In the genomic region with DNA sequence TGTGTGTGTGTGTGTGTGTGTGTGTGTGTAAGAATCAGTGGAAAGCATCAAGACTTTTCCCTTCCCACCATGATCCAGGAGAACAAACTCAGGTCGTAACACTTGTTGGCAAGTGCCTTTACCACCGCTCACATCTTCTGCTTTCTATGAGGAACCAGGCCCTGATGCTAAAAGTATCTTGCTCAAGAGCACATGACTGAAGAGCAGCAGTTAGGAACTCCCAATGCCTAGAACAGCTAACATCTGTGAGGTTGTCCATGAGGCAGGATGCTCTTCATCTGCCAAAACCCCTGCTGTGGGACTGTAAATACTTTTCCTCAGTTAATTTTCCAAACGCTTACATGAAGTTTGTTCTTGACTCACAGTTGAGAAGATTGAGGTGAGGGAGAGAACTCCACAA, we compare ENCODE assay signal across 8 mouse cellular contexts. TPM values are rescaled to one million over a fixed set of nuclear protein-coding genes. Genes with fewer than 3 reads are reported as not detected.
A peak's percentile ranks its signal among the peaks of the same experiment; 100 is the strongest.
DNase-seq lines count a peak whose midpoint lies in the region; ATAC-seq lines count a peak whose summit lies in the region.

No protein-coding gene starts in this region.

- 66% methylated on average over 3 of the region's 3 CpGs for WGBS in limb, embryonic 10.5 days
- WGBS in midbrain, embryonic 13.5 days, result 73% methylated on average over 3 of the region's 3 CpGs

- no peak overlapping the region for H3K27ac ChIP-seq in limb, embryonic 10.5 days
- H3K27ac ChIP-seq in midbrain, embryonic 13.5 days, result no peak overlapping the region

- DNase-seq in layer of hippocampus, adult 9-11 months, result peak; percentile 50
- DNase-seq in layer of hippocampus, adult 9-10 months (ENCODE audit: low spot score), result no peak
- no peak for DNase-seq in limb, embryonic 10.5 days (ENCODE audit: low spot score)
- DNase-seq in right cerebral cortex, postnatal 14 days, result no peak
- DNase-seq in ovary, adult 18-20 months (ENCODE audit: low spot score), result no peak

- peak; percentile 2; the same call in 1 of the 2 replicates for ATAC-seq in erythroid progenitor cell, adult 5-6 weeks (replicated peaks; ENCODE audit: low FRiP score, poor library complexity, severe bottlenecking)
- peak; percentile 14; the same call in 1 of the 2 replicates for ATAC-seq in midbrain, embryonic 13.5 days
- no peak for ATAC-seq in inflammation-experienced regulatory T-cells, adult 6 months

- H3K4me2 ChIP-seq in midbrain, embryonic 13.5 days (replicated peaks), result peak overlapping the region; percentile 76

- H3K36me3 ChIP-seq in limb, embryonic 10.5 days, result peaks cover 5% of the 10 kb centered on the region; the same call in 1 of the 2 replicates
- no peaks in the 10 kb centered on the region for H3K36me3 ChIP-seq in midbrain, embryonic 13.5 days

- H3K9ac ChIP-seq in midbrain, embryonic 13.5 days (replicated peaks), result no peak overlapping the region

- no peaks in the 10 kb centered on the region for H3K9me3 ChIP-seq in limb, embryonic 10.5 days (replicated peaks)
- no peaks in the 10 kb centered on the region for H3K9me3 ChIP-seq in midbrain, embryonic 13.5 days

- H3K4me1 ChIP-seq in limb, embryonic 10.5 days, result peaks cover 13% of the 10 kb centered on the region; the same call in 1 of the 2 replicates
- H3K4me1 ChIP-seq in midbrain, embryonic 13.5 days (replicated peaks), result peaks cover 27% of the 10 kb centered on the region

- peak overlapping the region; percentile 85 for H3K4me3 ChIP-seq in limb, embryonic 10.5 days
- peak overlapping the region; percentile 84 for H3K4me3 ChIP-seq in midbrain, embryonic 13.5 days (replicated peaks)

- H3K27me3 ChIP-seq in limb, embryonic 10.5 days (ENCODE audit: low read depth, poor library complexity, severe bottlenecking), result no peaks in the 10 kb centered on the region
- 0 out of 2 replicates have a peak, but pooled peaks cover 2% of the 10 kb centered on the region for H3K27me3 ChIP-seq in midbrain, embryonic 13.5 days

RNA-seq across cellular contexts. Expression of a gene that starts 0.5 kb away (rescaled TPM):
- total RNA-seq in erythroid progenitor cell, adult 5-6 weeks (2015; ENCODE audit: low replicate concordance), result 10.1 and 19.7 TPM in 2 replicates
- total RNA-seq in erythroid progenitor cell, adult 5-6 weeks (2017; ENCODE audit: low replicate concordance), result 7.7 and 11.7 TPM in 2 replicates
- polyA plus RNA-seq in limb, embryonic 10.5 days (2016; fragmentation: Nextera tagmentation; extraction: Ambion mirVana), result 27.0 and 31.1 TPM in 2 replicates
- 38.5 and 39.8 TPM in 2 replicates for polyA plus RNA-seq in midbrain, embryonic 13.5 days (2015; fragmentation: Nextera tagmentation; extraction: Ambion mirVana)
- 10 to 100 TPM; 18.8 to 34.6 (median 24.6) TPM for polyA plus RNA-seq in inflammation-experienced regulatory T-cells, adult 6 months (2017; shearing (Covaris generic))

RNA-seq across cellular contexts. Expression of a gene that starts 59.5 kb away (rescaled TPM):
- 4.0 TPM in 1 of 2 replicates, not detected in the other for total RNA-seq in erythroid progenitor cell, adult 5-6 weeks (2015; ENCODE audit: low replicate concordance)
- total RNA-seq in erythroid progenitor cell, adult 5-6 weeks (2017; ENCODE audit: low replicate concordance), result 1.7 TPM in 1 of 2 replicates, not detected in the other
- polyA plus RNA-seq in limb, embryonic 10.5 days (2016; fragmentation: Nextera tagmentation; extraction: Ambion mirVana), result 0.87 and 1.5 TPM in 2 replicates
- 0.19 TPM in 1 of 2 replicates, not detected in the other for polyA plus RNA-seq in midbrain, embryonic 13.5 days (2015; fragmentation: Nextera tagmentation; extraction: Ambion mirVana)
- polyA plus RNA-seq in inflammation-experienced regulatory T-cells, adult 6 months (2017; shearing (Covaris generic)), result not detected
